In genomic region chr8:108011516-108011915, GRCm38 (mm10) we compare ENCODE assay signal across 15 mouse cellular contexts.
DNase-seq lines count a peak whose midpoint lies in the region; ATAC-seq lines count a peak whose summit lies in the region.
"Had no signal": no experiment of that assay in that cellular context is flagged by ENCODE, and none has a peak within 500 bp of the region (broad histone marks: within the 10 kb centered on the region; RNA-seq: fewer than 3 reads in every experiment).

No protein-coding gene starts in this region.

- intact Hi-C loops in heart, postnatal 10 days (cut with DNase I), result no loop called here
- intact Hi-C loops in gastrocnemius, postnatal 14 days (cut with DNase I; ENCODE audit: low total_unique reads), result no loop called here

- peaks cover 10% of the 10 kb centered on the region; the same call in 1 of the 2 replicates for H3K4me1 ChIP-seq in heart, embryonic 12.5 days (replicated peaks)
- H3K4me1 ChIP-seq in kidney, embryonic 15.5 days, result no peaks in the 10 kb centered on the region
- H3K4me1 ChIP-seq: midbrain, embryonic 10.5 days; neural tube, embryonic 12.5 days had no signal

- no peak overlapping the region for H3K4me2 ChIP-seq in heart, embryonic 12.5 days
- H3K4me2 ChIP-seq in kidney, embryonic 15.5 days, result no peak overlapping the region
- H3K4me2 ChIP-seq: neural tube, embryonic 12.5 days had no signal

- ATAC-seq in heart, embryonic 12.5 days (ENCODE audit: insufficient number of reproducible peaks, low FRiP score), result no peak
- no peak for ATAC-seq in kidney, embryonic 15.5 days (replicated peaks; ENCODE audit: low FRiP score)
- ATAC-seq: activated CD4-positive, CD25-positive, alpha-beta regulatory T cell, adult 4 months had no signal

- no peaks in the 10 kb centered on the region for H3K27me3 ChIP-seq in heart, embryonic 12.5 days (replicated peaks)
- H3K27me3 ChIP-seq in kidney, embryonic 15.5 days, result no peaks in the 10 kb centered on the region; the same call in 1 of the 2 replicates
- H3K27me3 ChIP-seq: neural tube, embryonic 12.5 days had no signal

- 49% methylated on average over 11 of the region's 11 CpGs for whole genome bisulfite sequencing in heart, embryonic 12.5 days
- WGBS in kidney, embryonic 15.5 days, result 81% methylated on average over 11 of the region's 11 CpGs

- no peaks in the 10 kb centered on the region for H3K9me3 ChIP-seq in heart, embryonic 12.5 days (replicated peaks)
- H3K9me3 ChIP-seq in kidney, embryonic 15.5 days (replicated peaks), result no peaks in the 10 kb centered on the region
- H3K9me3 ChIP-seq: midbrain, embryonic 10.5 days; neural tube, embryonic 12.5 days had no signal

- no peak overlapping the region for H3K4me3 ChIP-seq in heart, embryonic 12.5 days
- no peak overlapping the region for H3K4me3 ChIP-seq in kidney, embryonic 15.5 days (replicated peaks)
- H3K4me3 ChIP-seq: gastrocnemius, adult 2 months; midbrain, embryonic 10.5 days; neural tube, embryonic 12.5 days had no signal

- H3K27ac ChIP-seq in heart, embryonic 12.5 days (ENCODE audit: poor library complexity, severe bottlenecking), result no peak overlapping the region
- H3K27ac ChIP-seq in kidney, embryonic 15.5 days, result no peak overlapping the region
- H3K27ac ChIP-seq: gastrocnemius, adult 2 months; midbrain, embryonic 10.5 days; neural tube, embryonic 12.5 days had no signal

- H3K36me3 ChIP-seq in heart, embryonic 12.5 days, result no peaks in the 10 kb centered on the region
- H3K36me3 ChIP-seq in kidney, embryonic 15.5 days, result no peaks in the 10 kb centered on the region
- H3K36me3 ChIP-seq: midbrain, embryonic 10.5 days; neural tube, embryonic 12.5 days had no signal

- peak; percentile 30 for DNase-seq in adrenal gland, postnatal 10 days
- DNase-seq in adrenal gland, adult 18-20 months (ENCODE audit: low spot score in 2 of 2), result no peak
- DNase-seq in heart, postnatal 10 days, result peak; percentile 4 to 7
- peak; percentile 1 for DNase-seq in Muller cell, postnatal 12 days (ENCODE audit: inconsistent ontology term)
- peak; percentile 35 to 57 for DNase-seq in layer of hippocampus, postnatal 25 days (ENCODE audit: extremely low spot score in 1 of 2, low spot score in 1 of 2)
- DNase-seq in gastrocnemius, postnatal 14 days, result no peak
- DNase-seq: cerebellum, adult 8-10 months; gastrocnemius, adult 2 months; lung, adult 18-20 months; spleen, adult 18-20 months had no signal

- H3K9ac ChIP-seq in heart, embryonic 12.5 days, result no peak overlapping the region
- H3K9ac ChIP-seq in kidney, embryonic 15.5 days, result no peak overlapping the region
- H3K9ac ChIP-seq: neural tube, embryonic 12.5 days had no signal

Comparison
In these comparisons a context has a peak if more than half of its experiments do, and no peak if none do; other contexts are left out.
1. DNase-seq: peak in adrenal gland, postnatal 10 days (single experiment), heart, postnatal 10 days (2 of 2), Muller cell, postnatal 12 days (single experiment) and layer of hippocampus, postnatal 25 days (2 of 2); none in adrenal gland, adult 18-20 months (0 of 2) and gastrocnemius, postnatal 14 days (single experiment).